Mouse (Mus musculus) midbrain, embryonic 15.5 days (tissue): ENCODE results near the gene Pde4d. TPM values are rescaled to one million over a fixed set of nuclear protein-coding genes. Genes with fewer than 3 reads are reported as not detected.

Experiments
- ATAC-seq: fragments of 200-750 bp; cut with Nextera tagmentation; replicated peaks from 2 replicates; pipeline ENCODE4 v1.8.0; 2017; ENCODE audit warnings: moderate TSS enrichment
- H3K27ac ChIP-seq: fragments of 300-500 bp; sonication (generic); 2 replicates; pipeline ENCODE4 v1.5.1; 2015; ENCODE audit warnings: mild to moderate bottlenecking, inconsistent platforms
- H3K27me3 ChIP-seq: fragments of 300-500 bp; sonication (generic); replicated peaks from 2 replicates; pipeline ENCODE4 v1.6.1; 2015; ENCODE audit warnings: inconsistent platforms
- H3K36me3 ChIP-seq: fragments of 300-500 bp; sonication (generic); replicated peaks from 2 replicates; pipeline ENCODE4 v1.6.1; 2015; ENCODE audit warnings: inconsistent platforms
- H3K4me1 ChIP-seq: fragments of 300-500 bp; sonication (generic); 2 replicates; pipeline ENCODE4 v1.6.1; 2015; ENCODE audit warnings: inconsistent platforms
- H3K4me2 ChIP-seq: fragments of 300-500 bp; sonication (generic); 2 replicates; pipeline ENCODE4 v1.6.1; 2015; ENCODE audit warnings: inconsistent platforms, mild to moderate bottlenecking, moderate library complexity
- H3K4me3 ChIP-seq: fragments of 300-500 bp; sonication (generic); 2 replicates; pipeline ENCODE4 v1.5.1; 2015; ENCODE audit warnings: mild to moderate bottlenecking, inconsistent platforms
- H3K9ac ChIP-seq: fragments of 300-500 bp; sonication (generic); 2 replicates; pipeline ENCODE4 v1.6.1; 2015; ENCODE audit warnings: mild to moderate bottlenecking, inconsistent platforms
- H3K9me3 ChIP-seq: fragments of 300-500 bp; sonication (generic); 2 replicates; pipeline ENCODE4 v1.6.1; 2016; ENCODE audit warnings: inconsistent platforms
- WGBS: fragments of 180-500 bp; shearing (Covaris S2); methylation state at CpG from one replicate; pipeline ENCODE4 v1.1.7; 2015; ENCODE audit warnings: mixed read lengths; 5-methylcytosine and 5-hydroxymethylcytosine counted together
- polyA plus RNA-seq: library from polyadenylated mRNA; unstranded; fragments of >200 nt; fragmentation: Nextera tagmentation; extraction: Ambion mirVana; gene quantifications from 2 replicates; pipeline ENCODE4 v1.2.1, GENCODE M21; 2015

Gene Pde4d
- 24.0 and 27.1 TPM in 2 replicates for polyA plus RNA-seq

DNA sequence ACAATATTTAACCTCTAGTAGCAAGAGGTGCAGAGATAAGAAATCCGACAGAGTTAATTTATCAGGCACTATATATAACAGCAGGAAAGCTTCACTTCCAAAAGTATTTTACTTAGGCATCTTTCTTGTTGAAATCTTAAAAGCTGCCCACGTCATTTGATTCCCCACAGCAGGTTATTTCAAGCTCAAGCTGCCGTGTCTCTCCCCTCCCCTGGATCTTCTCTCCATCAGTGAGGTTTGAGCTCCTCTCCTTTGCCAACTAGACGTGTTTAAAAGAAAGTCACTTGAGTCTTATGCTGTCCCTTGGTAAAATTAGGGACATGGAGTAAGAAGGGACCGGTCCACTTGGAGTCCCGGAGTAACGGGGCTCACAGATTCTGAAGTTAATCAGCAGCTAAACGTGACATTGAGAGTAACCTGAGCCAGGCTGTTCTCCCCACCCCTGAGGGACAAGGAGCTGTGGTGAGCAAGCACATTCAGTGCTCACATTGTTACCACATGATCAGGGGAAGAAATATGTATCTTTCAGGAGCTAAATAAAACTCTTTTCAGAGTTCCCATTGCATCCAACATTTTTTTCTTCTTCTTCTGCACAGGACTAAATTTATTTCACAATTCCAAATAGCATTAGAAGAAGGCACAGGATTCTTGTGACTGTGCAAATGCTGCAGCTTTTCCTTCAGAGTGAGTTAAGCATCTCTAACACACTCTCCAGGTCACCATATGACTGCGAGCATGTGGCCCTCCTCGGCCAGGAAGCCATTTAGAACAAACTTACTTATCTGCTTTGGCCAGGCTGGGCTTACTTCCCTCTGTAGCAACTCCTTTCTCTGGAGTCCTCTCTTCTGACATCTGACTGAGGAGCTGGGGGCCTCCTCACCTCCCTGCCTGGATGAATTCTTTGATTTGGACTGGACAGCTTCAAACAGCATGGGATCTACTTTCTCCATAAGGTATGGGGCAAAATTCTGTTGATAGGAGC is at the start of gene Pde4d:
TSS of gene Pde4d (plus strand) at position 833 of the 982 bp plus-strand sequence.
- H3K27me3 ChIP-seq: no peaks in the 10 kb centered on the region
- no peak for ATAC-seq
- WGBS: 54% methylated on average over 10 of the region's 10 CpGs
- no peak within 1 kb of the TSS for H3K9ac ChIP-seq
- H3K4me1 ChIP-seq: no peaks in the 10 kb centered on the region
- H3K4me2 ChIP-seq: no peak within 1 kb of the TSS
- H3K27ac ChIP-seq: no peak within 1 kb of the TSS
- H3K4me3 ChIP-seq: no peak within 1 kb of the TSS
- no peaks in the 10 kb centered on the region for H3K9me3 ChIP-seq
- H3K36me3 ChIP-seq: no peaks in the 10 kb centered on the region

DNA sequence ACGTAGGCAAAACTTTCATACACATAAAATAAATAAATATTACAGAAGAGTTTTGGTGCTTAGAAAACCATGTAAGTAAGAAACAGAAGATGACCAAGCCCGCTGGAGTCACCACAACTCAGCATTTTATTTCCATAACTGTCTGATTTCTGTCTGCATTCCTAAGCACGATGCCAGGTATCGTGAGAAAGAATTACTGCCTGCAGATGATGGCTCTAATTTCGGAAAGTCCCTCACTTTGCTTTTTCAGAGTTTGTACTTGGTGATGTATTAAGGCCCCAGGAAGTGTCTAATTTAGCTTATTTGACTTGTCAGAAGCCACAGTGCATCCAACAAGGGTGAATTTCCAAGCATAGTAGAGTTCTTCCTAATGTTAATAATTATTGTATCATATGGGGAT is 46.6 kb upstream of the Pde4d start:
- Histone ChIP-seq H3K36me3 (no peaks in the 10 kb centered on the region), H3K4me1 (no peaks in the 10 kb centered on the region), H3K9ac (no peak overlapping the region), H3K9me3 (no peaks in the 10 kb centered on the region), H3K27me3 (no peaks in the 10 kb centered on the region), H3K4me3 (no peak overlapping the region), H3K27ac (no peak overlapping the region), H3K4me2 (no peak overlapping the region)
- 93% methylated on average over 5 of the region's 5 CpGs for WGBS
- no peak for ATAC-seq

DNA sequence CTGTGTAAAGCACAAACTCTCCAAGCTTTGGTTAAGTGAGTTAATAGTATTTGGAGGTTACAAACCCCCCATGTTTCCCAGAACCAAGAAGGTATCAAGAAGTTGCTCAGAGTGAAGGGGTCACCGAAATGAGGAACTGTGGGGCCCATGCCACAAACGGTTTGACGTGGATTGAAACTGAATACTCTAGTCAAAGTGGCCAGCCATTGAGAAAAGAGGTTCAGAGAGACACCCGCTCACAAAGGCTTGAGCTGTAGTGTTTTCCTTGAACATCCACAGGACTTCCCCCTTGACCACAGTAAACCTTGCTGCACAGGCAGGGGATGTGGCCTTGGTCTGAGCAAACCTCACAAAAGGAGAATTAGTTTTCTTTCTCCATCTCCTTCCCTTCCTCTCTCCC is 45.4 kb upstream of the Pde4d start:
- no peaks in the 10 kb centered on the region for H3K27me3 ChIP-seq
- 83% methylated on average over 4 of the region's 4 CpGs for WGBS
- no peak overlapping the region for H3K4me2 ChIP-seq
- H3K36me3 ChIP-seq: no peaks in the 10 kb centered on the region
- no peak overlapping the region for H3K9ac ChIP-seq
- H3K9me3 ChIP-seq: no peaks in the 10 kb centered on the region
- no peak for ATAC-seq
- H3K27ac ChIP-seq: no peak overlapping the region
- H3K4me3 ChIP-seq: no peak overlapping the region
- H3K4me1 ChIP-seq: no peaks in the 10 kb centered on the region

DNA sequence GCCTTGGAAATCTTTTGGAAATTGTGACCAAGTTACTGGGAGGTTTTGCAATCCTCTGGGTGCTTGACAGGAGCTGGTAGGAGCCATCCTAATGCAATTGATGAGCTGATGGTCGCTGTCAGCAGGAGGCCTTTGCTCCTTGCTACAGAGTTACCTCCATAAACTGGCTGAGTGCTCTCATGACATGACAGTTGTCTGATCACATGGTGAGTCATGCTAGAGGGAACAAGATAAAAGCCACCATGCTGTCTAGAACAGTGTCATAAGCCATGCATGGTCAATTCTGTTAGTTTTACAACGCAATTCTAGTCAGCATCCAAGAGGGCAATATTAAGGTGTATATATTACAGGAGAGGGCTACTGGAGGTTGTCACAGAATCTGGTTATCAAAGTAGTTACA is 34.3 kb upstream of the Pde4d start:
- no peak overlapping the region for H3K4me2 ChIP-seq
- no peak overlapping the region for H3K9ac ChIP-seq
- no peaks in the 10 kb centered on the region for H3K4me1 ChIP-seq
- no peaks in the 10 kb centered on the region for H3K9me3 ChIP-seq
- H3K36me3 ChIP-seq: no peaks in the 10 kb centered on the region
- ATAC-seq: no peak
- no peak overlapping the region for H3K4me3 ChIP-seq
- WGBS: 70% methylated on average over 2 of the region's 2 CpGs
- H3K27ac ChIP-seq: no peak overlapping the region
- no peaks in the 10 kb centered on the region for H3K27me3 ChIP-seq

DNA sequence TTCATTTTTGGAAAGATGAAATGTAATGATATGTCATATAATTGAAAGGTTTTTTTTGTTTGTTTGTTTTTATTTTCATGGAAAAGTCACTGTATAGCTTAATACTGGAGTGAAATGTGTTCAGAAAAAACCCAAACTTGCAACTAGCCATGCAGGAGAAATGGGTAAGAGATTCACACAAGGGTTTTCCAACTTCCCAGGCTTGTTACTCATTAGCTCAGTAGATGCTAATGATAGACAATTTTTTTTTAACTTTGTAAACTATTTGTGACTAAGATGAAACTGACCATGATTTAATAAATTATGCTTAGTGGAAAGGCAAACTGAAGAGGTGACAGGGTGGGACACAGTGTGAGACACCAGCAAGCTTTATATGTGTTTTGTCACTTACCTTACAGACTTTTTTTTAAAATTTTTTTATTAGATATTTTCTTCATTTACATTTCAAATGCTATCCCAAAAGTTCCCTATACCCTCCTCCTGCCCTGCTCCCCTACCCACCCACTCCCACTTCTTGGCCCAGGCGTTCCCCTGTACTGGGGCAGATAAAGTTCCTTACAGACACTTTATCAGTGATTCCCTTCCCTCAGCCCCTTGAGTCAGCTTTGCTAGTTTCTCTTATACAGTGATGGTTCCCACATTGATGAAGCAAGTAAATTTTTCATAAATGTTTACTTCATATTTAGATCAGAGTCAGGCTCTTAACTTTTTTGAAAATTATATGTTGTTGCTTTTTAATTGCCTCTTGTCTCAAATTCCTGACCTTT is 30.8 kb upstream of the Pde4d start:
- no peaks in the 10 kb centered on the region for H3K36me3 ChIP-seq
- no peak for ATAC-seq
- 97% methylated on average over 1 of the region's 1 CpGs for WGBS

DNA sequence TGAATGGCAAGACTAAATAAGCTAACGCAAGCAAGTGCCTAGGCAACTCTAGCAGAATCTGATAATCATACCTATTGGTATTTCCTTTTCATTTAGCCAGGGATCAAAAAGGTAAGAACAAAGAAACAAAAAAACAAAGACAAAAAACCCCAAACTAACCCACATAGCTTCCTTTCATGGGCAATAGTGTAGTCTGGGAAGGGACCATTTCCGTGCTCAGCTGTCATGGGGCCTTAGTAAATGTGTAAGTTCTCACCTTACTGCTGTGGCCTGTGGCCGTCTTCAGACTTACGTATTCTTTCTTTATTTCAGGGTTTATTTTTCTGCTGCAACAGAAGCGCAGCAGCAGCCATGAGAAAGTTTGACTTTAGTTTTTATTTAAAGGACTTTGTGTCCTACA is 23.4 kb upstream of the Pde4d start:
- Histone ChIP-seq H3K4me1 (no peaks in the 10 kb centered on the region), H3K9ac (no peak overlapping the region), H3K27ac (no peak overlapping the region), H3K4me2 (no peak overlapping the region), H3K4me3 (no peak overlapping the region), H3K9me3 (no peaks in the 10 kb centered on the region), H3K27me3 (no peaks in the 10 kb centered on the region), H3K36me3 (no peaks in the 10 kb centered on the region)
- ATAC-seq: no peak
- WGBS: 53% methylated on average over 5 of the region's 5 CpGs

More for the DNA sequence above, 30.8 kb upstream of the Pde4d start:
- Histone ChIP-seq H3K9me3 (no peaks in the 10 kb centered on the region), H3K27me3 (no peaks in the 10 kb centered on the region), H3K4me2 (no peak overlapping the region), H3K9ac (no peak overlapping the region), H3K4me1 (no peaks in the 10 kb centered on the region), H3K27ac (no peak overlapping the region), H3K4me3 (no peak overlapping the region)

DNA sequence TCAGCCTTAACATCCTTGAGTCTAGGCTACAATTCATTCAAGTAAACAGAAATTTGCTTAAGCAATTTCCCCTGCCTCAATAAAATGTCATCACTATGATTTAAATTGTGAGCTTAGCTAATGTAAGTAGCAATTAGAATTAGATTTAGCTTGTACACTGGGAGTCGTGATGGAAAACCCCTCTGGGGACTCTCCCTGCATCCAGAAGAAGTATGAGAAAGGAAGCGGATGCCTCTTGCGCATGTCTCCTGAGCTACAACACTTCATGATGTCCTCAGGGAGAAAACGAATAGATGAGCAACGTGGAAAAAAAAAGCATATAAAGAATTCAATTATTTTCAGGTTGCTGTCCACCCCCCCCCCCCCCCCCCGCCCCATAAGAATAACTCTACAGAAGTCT is 20.9 kb upstream of the Pde4d start:
- no peak overlapping the region for H3K9ac ChIP-seq
- WGBS: 65% methylated on average over 6 of the region's 6 CpGs
- no peaks in the 10 kb centered on the region for H3K9me3 ChIP-seq
- no peaks in the 10 kb centered on the region for H3K4me1 ChIP-seq
- no peak overlapping the region for H3K27ac ChIP-seq
- no peak for ATAC-seq
- H3K4me3 ChIP-seq: no peak overlapping the region
- no peak overlapping the region for H3K4me2 ChIP-seq
- no peaks in the 10 kb centered on the region for H3K36me3 ChIP-seq
- H3K27me3 ChIP-seq: no peaks in the 10 kb centered on the region

DNA sequence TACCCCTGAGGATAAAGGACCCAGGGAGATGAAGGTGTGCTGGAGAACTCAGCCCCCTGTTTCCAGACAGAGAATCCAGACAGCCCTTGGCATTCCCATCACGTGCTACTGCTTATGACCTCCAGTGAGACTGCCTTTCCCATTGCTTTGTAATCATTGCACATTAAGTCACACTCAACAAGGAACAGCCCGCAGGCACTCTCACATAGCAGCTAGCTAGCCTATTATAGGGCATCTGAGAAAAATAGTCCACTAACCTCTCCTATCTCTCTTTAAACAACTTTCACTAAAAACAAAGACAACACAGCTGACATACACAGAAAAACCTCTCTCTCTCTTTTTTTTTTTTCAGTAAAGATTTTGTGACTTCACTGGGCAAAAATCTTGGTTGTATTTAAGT is 20.1 kb upstream of the Pde4d start:
- Histone ChIP-seq H3K4me1 (no peaks in the 10 kb centered on the region), H3K9me3 (no peaks in the 10 kb centered on the region), H3K9ac (no peak overlapping the region), H3K36me3 (no peaks in the 10 kb centered on the region), H3K4me2 (no peak overlapping the region), H3K27me3 (no peaks in the 10 kb centered on the region), H3K4me3 (no peak overlapping the region), H3K27ac (no peak overlapping the region)
- WGBS: 75% methylated on average over 2 of the region's 2 CpGs
- no peak for ATAC-seq

DNA sequence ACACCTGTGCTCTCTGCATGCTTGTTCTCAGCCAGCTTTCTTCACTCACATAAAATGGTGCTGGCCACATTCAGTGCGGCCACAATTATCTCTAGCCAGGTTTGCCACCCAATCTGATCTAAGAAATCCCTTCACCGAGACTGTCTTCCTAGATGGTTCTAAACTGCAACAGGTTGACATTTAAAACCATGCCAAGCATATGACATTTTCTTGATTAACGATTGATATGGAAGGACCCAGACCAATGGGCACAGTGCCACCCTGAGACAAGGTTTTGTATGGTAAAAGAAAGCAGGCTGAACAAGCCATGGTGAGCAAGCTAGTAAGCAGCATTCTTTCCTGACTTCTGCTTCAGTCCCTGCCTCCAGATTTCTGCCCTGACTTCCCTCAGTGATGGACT is 18.0 kb upstream of the Pde4d start:
- H3K4me2 ChIP-seq: no peak overlapping the region
- no peak overlapping the region for H3K9ac ChIP-seq
- H3K27ac ChIP-seq: no peak overlapping the region
- no peaks in the 10 kb centered on the region for H3K9me3 ChIP-seq
- no peaks in the 10 kb centered on the region for H3K36me3 ChIP-seq
- no peak overlapping the region for H3K4me3 ChIP-seq
- no peaks in the 10 kb centered on the region for H3K27me3 ChIP-seq
- no peak for ATAC-seq
- no peaks in the 10 kb centered on the region for H3K4me1 ChIP-seq
- 96% methylated on average over 3 of the region's 3 CpGs for WGBS

DNA sequence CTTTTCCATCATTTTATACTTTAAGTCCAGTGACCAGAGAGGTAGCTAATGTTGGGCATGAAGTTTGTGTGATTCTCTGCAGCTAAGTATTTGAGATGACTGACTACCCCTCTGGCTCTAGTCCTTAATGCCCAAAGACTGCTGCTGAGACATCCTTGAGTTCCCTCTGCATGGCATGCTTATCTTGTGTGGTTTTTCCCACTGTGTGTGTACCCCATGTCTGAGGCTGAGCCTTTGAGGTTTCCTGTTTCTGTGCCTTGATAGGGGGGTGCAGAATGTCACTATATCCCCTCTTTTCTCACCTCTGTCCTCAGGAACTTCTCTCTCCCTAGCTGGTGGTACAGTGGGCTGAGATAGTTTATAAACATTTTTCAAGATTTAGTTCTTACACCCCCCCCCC is 14.1 kb upstream of the Pde4d start:
- H3K36me3 ChIP-seq: no peaks in the 10 kb centered on the region
- H3K9me3 ChIP-seq: no peaks in the 10 kb centered on the region
- H3K4me3 ChIP-seq: no peak overlapping the region
- H3K9ac ChIP-seq: no peak overlapping the region
- no peaks in the 10 kb centered on the region for H3K27me3 ChIP-seq
- ATAC-seq: no peak
- H3K4me1 ChIP-seq: no peaks in the 10 kb centered on the region
- H3K4me2 ChIP-seq: no peak overlapping the region
- H3K27ac ChIP-seq: no peak overlapping the region

DNA sequence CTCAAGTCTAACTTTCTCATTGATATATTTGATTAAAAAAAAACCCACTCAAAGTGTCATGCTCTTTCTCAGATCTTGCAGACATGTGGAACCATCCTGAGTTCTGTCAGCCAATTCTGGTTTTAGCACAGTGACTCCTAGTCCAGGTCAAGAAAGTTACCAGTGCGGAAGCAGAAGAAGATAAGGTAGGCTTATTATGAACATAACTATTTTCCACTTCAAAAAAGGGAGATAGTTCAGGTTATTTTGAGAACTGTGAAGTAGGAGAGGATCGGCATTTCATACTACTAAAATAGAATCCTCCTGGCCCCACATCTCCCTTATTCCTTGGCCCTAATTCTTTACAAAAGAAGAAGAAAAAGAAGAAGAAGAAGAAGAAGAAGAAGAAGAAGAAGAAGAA is 12.3 kb upstream of the Pde4d start:
- Histone ChIP-seq H3K4me2 (no peak overlapping the region), H3K4me1 (no peaks in the 10 kb centered on the region), H3K27ac (no peak overlapping the region), H3K9ac (no peak overlapping the region), H3K27me3 (no peaks in the 10 kb centered on the region), H3K4me3 (no peak overlapping the region), H3K36me3 (no peaks in the 10 kb centered on the region), H3K9me3 (no peaks in the 10 kb centered on the region)
- no peak for ATAC-seq
- 91% methylated on average over 2 of the region's 2 CpGs for WGBS

DNA sequence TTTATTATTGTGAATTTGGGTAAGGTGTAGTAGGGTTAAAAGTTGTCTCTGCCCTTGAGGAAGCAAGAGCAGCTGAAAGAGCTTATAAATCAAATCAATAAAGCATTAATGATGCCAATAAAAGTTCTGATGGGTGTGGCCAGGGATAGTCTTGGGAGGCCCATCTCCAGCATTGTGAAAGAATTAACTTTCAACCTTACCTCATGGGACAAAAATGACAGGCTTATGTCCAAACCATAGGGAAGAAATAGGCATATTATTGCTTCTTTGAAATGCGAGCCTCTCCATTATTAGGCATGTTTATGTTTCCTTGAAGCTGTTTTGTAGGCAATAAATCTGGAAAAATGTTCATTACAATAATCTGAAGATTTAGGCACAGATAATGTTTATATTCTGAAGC is 10.7 kb upstream of the Pde4d start:
- Histone ChIP-seq H3K4me2 (no peak overlapping the region), H3K9me3 (no peaks in the 10 kb centered on the region), H3K27ac (no peak overlapping the region), H3K27me3 (no peaks in the 10 kb centered on the region), H3K9ac (no peak overlapping the region), H3K4me1 (no peaks in the 10 kb centered on the region), H3K4me3 (no peak overlapping the region), H3K36me3 (no peaks in the 10 kb centered on the region)
- 81% methylated on average over 1 of the region's 1 CpGs for WGBS
- no peak for ATAC-seq
